Mouse (Mus musculus): ENCODE data around the gene Tbx3. TPM values are rescaled to one million over a fixed set of nuclear protein-coding genes. Genes with fewer than 3 reads are reported as not detected.

The Tbx3 gene
- polyA plus RNA-seq, 1 experiment = 1.6 TPM

GRCm38 (mm10) chr5:119633581-119633980, 36.9 kb upstream of the Tbx3 start:
- no peak for DNase-seq
- Histone ChIP-seq H3K27me3 (ENCODE audit: control insufficient read depth, insufficient read depth, low read length) (no peaks in the 10 kb centered on the region; the same call in 1 of the 2 replicates), H3K27ac (ENCODE audit: insufficient read depth, low read length) (no peak overlapping the region), H3K4me1 (ENCODE audit: control insufficient read depth, insufficient read depth, low read length) (no peaks in the 10 kb centered on the region), H3K4me3 (replicated peaks; ENCODE audit: insufficient read depth, low read depth, low read length) (no peak overlapping the region)
- WGBS = 91% methylated on average over 4 of the region's 4 CpGs
- TF ChIP-seq POLR2A (IDR thresholded peaks at IDR 0.05; ENCODE audit: borderline replicate concordance, insufficient read depth, low read length) = no peak
- no peak for TF ChIP-seq CTCF (IDR thresholded peaks at IDR 0.05; ENCODE audit: borderline replicate concordance, insufficient read depth, low read depth, low read length)

- no peak overlapping the region for H3K27ac ChIP-seq (ENCODE audit: insufficient read depth, low read length)
- no peaks in the 10 kb centered on the region for H3K4me1 ChIP-seq (ENCODE audit: control insufficient read depth, insufficient read depth, low read length)
- no peaks in the 10 kb centered on the region; the same call in 1 of the 2 replicates for H3K27me3 ChIP-seq (ENCODE audit: control insufficient read depth, insufficient read depth, low read length)
- DNase-seq = no peak
- TF ChIP-seq CTCF (IDR thresholded peaks at IDR 0.05; ENCODE audit: borderline replicate concordance, insufficient read depth, low read depth, low read length) (no peak), POLR2A (IDR thresholded peaks at IDR 0.05; ENCODE audit: borderline replicate concordance, insufficient read depth, low read length) (no peak)
- no peak overlapping the region for H3K4me3 ChIP-seq (replicated peaks; ENCODE audit: insufficient read depth, low read depth, low read length)
- 65% methylated on average over 2 of the region's 2 CpGs for WGBS
Measured at GRCm38 (mm10) chr5:119634861-119635260, 35.6 kb upstream of the Tbx3 start.

GRCm38 (mm10) chr5:119638300-119638699, 32.2 kb upstream of the Tbx3 start:
- Histone ChIP-seq H3K4me1 (ENCODE audit: control insufficient read depth, insufficient read depth, low read length) (no peaks in the 10 kb centered on the region; the same call in 1 of the 2 replicates), H3K4me3 (replicated peaks; ENCODE audit: insufficient read depth, low read depth, low read length) (no peak overlapping the region), H3K27me3 (ENCODE audit: control insufficient read depth, insufficient read depth, low read length) (no peaks in the 10 kb centered on the region; the same call in 1 of the 2 replicates), H3K27ac (ENCODE audit: insufficient read depth, low read length) (no peak overlapping the region)
- TF ChIP-seq CTCF (IDR thresholded peaks at IDR 0.05; ENCODE audit: borderline replicate concordance, insufficient read depth, low read depth, low read length) (no peak), POLR2A (IDR thresholded peaks at IDR 0.05; ENCODE audit: borderline replicate concordance, insufficient read depth, low read length) (no peak)
- 81% methylated on average over 12 of the region's 12 CpGs for WGBS
- DNase-seq = no peak

GRCm38 (mm10) chr5:119641094-119641493, 29.4 kb upstream of the Tbx3 start:
- no peak for TF ChIP-seq POLR2A (IDR thresholded peaks at IDR 0.05; ENCODE audit: borderline replicate concordance, insufficient read depth, low read length)
- no peak for TF ChIP-seq CTCF (IDR thresholded peaks at IDR 0.05; ENCODE audit: borderline replicate concordance, insufficient read depth, low read depth, low read length)
- DNase-seq = no peak
- 35% methylated on average over 9 of the region's 9 CpGs for WGBS

GRCm38 (mm10) chr5:119641714-119642113, 28.8 kb upstream of the Tbx3 start:
- no peak for TF ChIP-seq CTCF (IDR thresholded peaks at IDR 0.05; ENCODE audit: borderline replicate concordance, insufficient read depth, low read depth, low read length)
- no peak for TF ChIP-seq POLR2A (IDR thresholded peaks at IDR 0.05; ENCODE audit: borderline replicate concordance, insufficient read depth, low read length)
- Histone ChIP-seq H3K27ac (ENCODE audit: insufficient read depth, low read length) (no peak overlapping the region), H3K4me3 (replicated peaks; ENCODE audit: insufficient read depth, low read depth, low read length) (no peak overlapping the region), H3K27me3 (ENCODE audit: control insufficient read depth, insufficient read depth, low read length) (no peaks in the 10 kb centered on the region; the same call in 1 of the 2 replicates), H3K4me1 (ENCODE audit: control insufficient read depth, insufficient read depth, low read length) (no peaks in the 10 kb centered on the region; the same call in 1 of the 2 replicates)
- DNase-seq = no peak
- 28% methylated on average over 3 of the region's 3 CpGs for WGBS

More at GRCm38 (mm10) chr5:119641094-119641493, 29.4 kb upstream of the Tbx3 start:
- Histone ChIP-seq H3K4me3 (replicated peaks; ENCODE audit: insufficient read depth, low read depth, low read length) (no peak overlapping the region), H3K4me1 (ENCODE audit: control insufficient read depth, insufficient read depth, low read length) (no peaks in the 10 kb centered on the region; the same call in 1 of the 2 replicates), H3K27ac (ENCODE audit: insufficient read depth, low read length) (no peak overlapping the region), H3K27me3 (ENCODE audit: control insufficient read depth, insufficient read depth, low read length) (no peaks in the 10 kb centered on the region; the same call in 1 of the 2 replicates)

- Histone ChIP-seq H3K4me1 (ENCODE audit: control insufficient read depth, insufficient read depth, low read length) (no peaks in the 10 kb centered on the region; the same call in 1 of the 2 replicates), H3K27ac (ENCODE audit: insufficient read depth, low read length) (no peak overlapping the region), H3K27me3 (ENCODE audit: control insufficient read depth, insufficient read depth, low read length) (no peaks in the 10 kb centered on the region; the same call in none of the 2 replicates), H3K4me3 (replicated peaks; ENCODE audit: insufficient read depth, low read depth, low read length) (no peak overlapping the region)
- no peak for TF ChIP-seq CTCF (IDR thresholded peaks at IDR 0.05; ENCODE audit: borderline replicate concordance, insufficient read depth, low read depth, low read length)
- no peak for TF ChIP-seq POLR2A (IDR thresholded peaks at IDR 0.05; ENCODE audit: borderline replicate concordance, insufficient read depth, low read length)
- 81% methylated on average over 2 of the region's 2 CpGs for WGBS
- DNase-seq = no peak
Measured at GRCm38 (mm10) chr5:119646965-119647364, 23.5 kb upstream of the Tbx3 start.

GRCm38 (mm10) chr5:119651135-119651965, 19.1 kb upstream of the Tbx3 start:
- Histone ChIP-seq H3K4me3 (replicated peaks; ENCODE audit: insufficient read depth, low read depth, low read length) (no peak overlapping the region), H3K27ac (ENCODE audit: insufficient read depth, low read length) (no peak overlapping the region), H3K27me3 (ENCODE audit: control insufficient read depth, insufficient read depth, low read length) (no peaks in the 10 kb centered on the region; the same call in none of the 2 replicates), H3K4me1 (ENCODE audit: control insufficient read depth, insufficient read depth, low read length) (no peaks in the 10 kb centered on the region)
- DNase-seq = no peak
- WGBS = 32% methylated on average over 13 of the region's 13 CpGs
- no peak for TF ChIP-seq POLR2A (IDR thresholded peaks at IDR 0.05; ENCODE audit: borderline replicate concordance, insufficient read depth, low read length)
- TF ChIP-seq CTCF (IDR thresholded peaks at IDR 0.05; ENCODE audit: borderline replicate concordance, insufficient read depth, low read depth, low read length) = no peak

GRCm38 (mm10) chr5:119656354-119656753, 14.1 kb upstream of the Tbx3 start:
- Histone ChIP-seq H3K4me3 (replicated peaks; ENCODE audit: insufficient read depth, low read depth, low read length) (no peak overlapping the region), H3K27me3 (ENCODE audit: control insufficient read depth, insufficient read depth, low read length) (peaks cover 4% of the 10 kb centered on the region), H3K27ac (ENCODE audit: insufficient read depth, low read length) (no peak overlapping the region), H3K4me1 (ENCODE audit: control insufficient read depth, insufficient read depth, low read length) (no peaks in the 10 kb centered on the region)
- TF ChIP-seq CTCF (IDR thresholded peaks at IDR 0.05; ENCODE audit: borderline replicate concordance, insufficient read depth, low read depth, low read length) = no peak
- no peak for TF ChIP-seq POLR2A (IDR thresholded peaks at IDR 0.05; ENCODE audit: borderline replicate concordance, insufficient read depth, low read length)
- no peak for DNase-seq
- 12% methylated on average over 7 of the region's 7 CpGs for WGBS
